Mouse (Mus musculus): Measurements from ENCODE around the gene Rex1bd. TPM values are rescaled to one million over a fixed set of nuclear protein-coding genes. Genes with fewer than 3 reads are reported as not detected.

The Rex1bd gene
- 205 and 212 TPM in 2 replicates for polyA plus RNA-seq (2012)

GRCm38 (mm10) chr8:70506328-70507026, at the start of gene Rex1bd:
Rex1bd (minus strand) TSS chr8:70506752.

DNA sequence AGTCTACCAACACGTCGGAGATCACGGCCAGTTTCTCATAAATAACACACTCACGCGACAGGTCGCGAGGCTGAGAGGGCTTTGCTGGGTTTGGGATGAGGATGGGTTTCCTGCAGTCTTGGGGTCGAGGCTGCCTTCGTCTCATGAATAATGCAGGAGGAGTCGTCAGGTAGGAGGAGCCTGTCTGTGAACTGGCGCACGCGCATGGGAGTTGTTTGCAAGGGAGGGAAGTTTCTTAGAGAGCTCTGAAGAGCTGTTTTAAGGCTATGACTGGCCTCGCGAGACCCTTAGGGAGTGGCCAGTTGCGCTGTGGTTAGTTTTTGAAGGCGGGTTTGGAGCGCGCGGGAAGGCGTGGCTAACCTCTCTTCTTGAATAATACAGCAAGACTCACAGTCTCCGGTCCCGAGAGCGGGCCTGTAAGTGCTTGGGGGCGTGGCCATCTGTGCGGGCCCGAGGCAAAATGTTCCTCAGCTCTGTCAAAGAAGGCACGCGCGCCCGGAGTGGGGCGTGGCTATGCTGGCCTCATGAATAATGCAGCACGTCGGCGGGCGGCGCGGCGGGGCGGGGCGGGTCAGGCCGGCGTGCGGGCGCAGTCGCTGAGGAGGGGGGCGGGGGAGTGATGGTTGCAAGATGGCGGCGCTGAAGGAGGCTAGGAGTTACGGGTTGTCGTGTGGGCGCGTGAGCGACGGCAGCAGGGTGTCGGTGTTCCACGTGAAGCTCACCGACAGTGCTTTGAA, 32.7 kb upstream of the Rex1bd start, which contains the start of gene Ell:
Ell (plus strand) TSS at position 381 of the 737 bp plus-strand sequence.

DNA sequence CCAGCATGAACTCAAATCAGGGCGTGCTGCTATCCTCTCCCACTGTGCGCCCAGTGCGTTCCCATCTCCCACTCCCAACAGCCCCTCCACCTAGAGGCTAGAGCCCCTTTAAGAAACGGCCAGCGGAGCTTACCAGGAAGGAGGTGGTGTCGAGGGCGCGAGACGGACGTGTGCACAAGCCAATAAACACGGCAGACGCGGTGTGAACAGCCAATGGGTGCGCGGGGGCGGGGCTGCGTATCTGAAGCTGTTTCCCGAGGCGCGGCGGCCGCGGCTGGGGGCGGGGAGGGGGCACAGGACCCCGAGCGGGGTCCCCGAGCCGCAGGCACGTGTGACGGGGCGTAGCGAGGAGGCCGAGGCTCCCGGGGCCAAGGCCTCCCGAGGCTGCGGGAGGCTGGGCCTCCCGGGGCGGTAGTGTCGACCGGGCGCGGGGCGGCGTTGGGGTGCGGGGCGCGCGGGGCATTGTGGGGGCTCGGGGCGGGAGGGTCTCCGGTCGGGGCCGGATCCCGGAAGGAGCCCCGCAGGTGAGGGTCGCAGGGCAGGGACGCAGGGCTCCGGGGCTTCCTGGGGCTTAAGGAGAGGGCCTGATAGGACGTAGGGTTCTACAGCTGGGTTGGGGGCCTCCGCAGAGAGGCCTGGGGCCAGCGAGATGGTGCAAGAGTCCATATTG, 21.1 kb upstream of the Rex1bd start, which contains the start of the genes Fkbp8 and Kxd1:
Fkbp8 (plus strand) TSS at position 213 of the 670 bp plus-strand sequence.
Kxd1 (minus strand) TSS at position 445 of the 670 bp plus-strand sequence.

GRCm38 (mm10) chr8:70510228-70510915, 3.8 kb upstream of the Rex1bd start, which contains the start of gene Uba52:
Uba52 (minus strand) TSS chr8:70510801.

DNA sequence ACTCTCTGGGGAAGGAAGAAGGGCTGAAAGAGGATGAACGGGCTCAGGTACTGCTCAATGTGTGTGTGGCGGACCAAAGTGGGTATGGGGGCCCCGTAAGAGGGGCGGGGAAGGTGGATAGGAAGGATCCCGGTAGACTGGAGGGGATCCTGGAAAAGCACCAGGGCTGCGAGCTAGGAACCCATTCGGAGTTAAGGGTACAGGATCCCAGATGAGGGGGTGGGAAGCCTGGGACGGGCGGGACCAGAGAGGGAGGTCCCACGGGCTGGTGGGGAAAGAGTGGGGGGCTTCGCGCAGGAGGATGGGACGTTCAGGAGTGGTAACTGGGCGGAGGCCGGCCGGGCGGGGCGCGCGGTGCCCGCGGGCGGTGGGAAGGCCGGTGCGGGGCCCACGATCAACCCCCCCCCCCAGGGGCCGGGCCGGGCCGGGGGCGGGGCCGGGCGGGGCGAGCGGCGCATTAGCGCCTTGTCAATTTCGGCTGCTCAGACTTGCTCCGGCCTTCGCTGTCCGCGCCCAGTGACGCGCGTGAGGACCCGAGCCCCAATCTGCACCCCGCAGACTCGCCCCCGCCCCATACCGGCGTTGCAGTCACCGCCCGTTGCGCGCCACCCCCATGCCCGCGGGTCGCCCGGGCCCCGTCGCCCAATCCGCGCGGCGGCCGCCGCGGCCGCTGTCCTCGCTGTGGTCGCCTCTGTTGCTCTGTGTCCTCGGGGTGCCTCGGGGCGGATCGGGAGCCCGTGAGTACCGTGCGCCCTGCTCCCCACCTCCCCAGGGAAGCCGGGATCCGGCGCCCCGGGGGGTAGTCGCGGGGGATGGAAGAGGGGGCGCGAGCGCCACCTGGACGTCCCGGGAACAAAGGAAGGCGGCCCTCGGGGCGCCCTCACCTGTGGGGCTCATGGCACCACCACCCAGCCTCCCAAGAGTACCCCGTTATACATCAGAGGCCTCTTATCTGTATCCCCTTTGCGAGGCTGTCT, 13.6 kb downstream of the Rex1bd start, which contains the start of gene Crlf1:
Crlf1 (plus strand) TSS at position 495 of the 977 bp plus-strand sequence.

DNA sequence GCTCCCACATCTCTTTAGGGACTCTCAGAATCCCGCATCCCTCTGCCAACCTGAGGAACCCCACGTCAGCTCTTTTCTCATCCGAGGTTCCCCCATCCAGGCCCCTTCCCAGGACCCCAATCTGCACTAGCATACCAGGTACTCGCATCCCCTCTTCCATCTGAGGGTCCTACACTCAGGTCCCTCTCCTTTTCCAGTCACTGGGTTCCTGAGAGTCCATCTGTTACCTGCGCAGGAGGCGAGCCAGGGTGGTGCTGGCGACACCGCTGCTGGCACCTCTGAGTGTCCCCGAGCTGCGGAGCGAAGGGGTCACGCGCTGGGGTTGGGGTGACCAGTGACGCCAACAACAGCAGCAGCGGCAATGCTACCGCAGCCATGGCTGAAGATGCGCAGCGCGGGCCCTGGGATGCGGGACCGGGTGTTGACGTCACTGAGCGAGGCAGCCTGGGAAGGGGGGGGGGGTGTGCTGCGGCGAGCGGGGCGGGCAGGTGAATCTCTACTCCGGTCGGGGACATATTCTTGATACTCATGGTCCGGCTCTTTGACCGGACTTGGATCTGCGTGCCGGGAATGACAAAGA, 19.5 kb downstream of the Rex1bd start, which contains the start of gene Tmem59l:
Tmem59l (minus strand) TSS at position 418 of the 580 bp plus-strand sequence.

GRCm38 (mm10) chr8:70476333-70477268, 30.0 kb downstream of the Rex1bd start, which contains the start of gene Klhl26:
Klhl26 (minus strand) TSS chr8:70476968.

Other genes with a start within 250 kb of the Rex1bd start
- gene Homer3, start 223.9 kb downstream of the Rex1bd start, polyA plus RNA-seq (2012) = 45.4 and 65.9 TPM in 2 replicates
- gene Ddx49, start 204.3 kb downstream of the Rex1bd start, polyA plus RNA-seq (2012) = 62.7 and 66.5 TPM in 2 replicates
- gene Cope, start 204.2 kb downstream of the Rex1bd start, polyA plus RNA-seq (2012) = 419 and 474 TPM in 2 replicates
- 0.24 and 0.37 TPM in 2 replicates for gene Cers1, start 191.0 kb downstream of the Rex1bd start, polyA plus RNA-seq (2012)
- gene Gdf1, start 176.9 kb downstream of the Rex1bd start, polyA plus RNA-seq (2012) = 0.65 TPM in 1 of 2 replicates, not detected in the other
- 119 and 122 TPM in 2 replicates for gene Upf1, start 153.5 kb downstream of the Rex1bd start, polyA plus RNA-seq (2012)
- gene Comp, start 133.2 kb downstream of the Rex1bd start, polyA plus RNA-seq (2012) = 0.32 and 1.8 TPM in 2 replicates
- gene Crtc1, start 67.2 kb downstream of the Rex1bd start, polyA plus RNA-seq (2012) = 24.5 and 27.2 TPM in 2 replicates
- 5.9 and 6.5 TPM in 2 replicates for gene Klhl26, start 29.8 kb downstream of the Rex1bd start, polyA plus RNA-seq (2012)
- 0.12 and 0.15 TPM in 2 replicates for gene Tmem59l, start 19.4 kb downstream of the Rex1bd start, polyA plus RNA-seq (2012)
- gene Crlf1, start 13.6 kb downstream of the Rex1bd start, polyA plus RNA-seq (2012) = 0.46 and 1.1 TPM in 2 replicates
- gene Uba52, start 4.0 kb upstream of the Rex1bd start, polyA plus RNA-seq (2012) = 969 and 1,011 TPM in 2 replicates
- 975 and 1,046 TPM in 2 replicates for gene Fkbp8, start 21.0 kb upstream of the Rex1bd start, polyA plus RNA-seq (2012)
- gene Kxd1, start 21.2 kb upstream of the Rex1bd start, polyA plus RNA-seq (2012) = 60.7 and 64.0 TPM in 2 replicates
- gene Ell, start 32.7 kb upstream of the Rex1bd start, polyA plus RNA-seq (2012) = 51.7 and 61.3 TPM in 2 replicates
- gene Isyna1, start 87.6 kb upstream of the Rex1bd start, polyA plus RNA-seq (2012) = 264 and 274 TPM in 2 replicates
- gene Ssbp4, start 102.1 kb upstream of the Rex1bd start, polyA plus RNA-seq (2012) = 1,201 and 1,308 TPM in 2 replicates
- gene Lrrc25, start 109.4 kb upstream of the Rex1bd start, polyA plus RNA-seq (2012) = 11.8 and 21.0 TPM in 2 replicates
- 13.6 and 15.1 TPM in 2 replicates for gene Gdf15, start 125.7 kb upstream of the Rex1bd start, polyA plus RNA-seq (2012)
- gene Pgpep1, start 153.6 kb upstream of the Rex1bd start, polyA plus RNA-seq (2012) = 1.8 and 2.6 TPM in 2 replicates
- gene Lsm4, start 166.5 kb upstream of the Rex1bd start, polyA plus RNA-seq (2012) = 583 and 668 TPM in 2 replicates
- gene Jund, start 192.2 kb upstream of the Rex1bd start, polyA plus RNA-seq (2012) = 3,053 and 3,449 TPM in 2 replicates
- 0.71 and 1.9 TPM in 2 replicates for gene Iqcn, start 196.7 kb upstream of the Rex1bd start, polyA plus RNA-seq (2012)
- gene Gm3336, start 211.8 kb upstream of the Rex1bd start, polyA plus RNA-seq (2012) = 0.15 TPM in 1 of 2 replicates, not detected in the other
- 3.5 and 3.6 TPM in 2 replicates for gene Pde4c, start 217.0 kb upstream of the Rex1bd start, polyA plus RNA-seq (2012)
- 7.4 and 8.1 TPM in 2 replicates for gene Rab3a, start 247.9 kb upstream of the Rex1bd start, polyA plus RNA-seq (2012)

All from megakaryocyte-erythroid progenitor cell, adult 5 weeks (primary cell).